Mouse (Mus musculus) frontal cortex, postnatal 25 days (tissue): ENCODE data around the gene Creb5.

ENCODE experiments used
- DNase-seq, 2 experiments: peaks; one replicate each; pipeline ENCODE4 v3.0.0; 2022; ENCODE audit warnings: low spot score in 2 of 2

The Creb5 gene

DNA sequence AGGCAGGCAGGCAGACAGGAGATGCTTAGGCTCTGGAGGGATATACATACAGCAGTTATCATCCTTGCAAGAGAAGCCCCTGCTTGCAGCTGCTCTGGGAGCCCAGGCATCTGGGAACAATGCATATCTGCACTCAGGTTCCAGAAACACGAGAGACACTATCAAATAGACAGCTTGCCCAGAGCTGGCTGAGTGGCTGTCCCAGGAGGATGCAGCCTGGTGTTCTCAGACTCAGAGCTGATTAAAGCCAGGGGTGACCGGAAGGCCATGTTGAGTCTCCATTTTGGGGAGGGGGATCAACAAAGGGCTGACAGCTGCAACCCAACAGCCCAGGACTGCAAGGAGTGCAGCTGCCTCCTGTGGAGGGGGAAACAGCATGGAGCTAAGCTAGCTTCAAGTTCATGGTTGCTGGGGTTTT lies 258.4 kb downstream of the Creb5 start:
- DNase-seq = no peak

DNA sequence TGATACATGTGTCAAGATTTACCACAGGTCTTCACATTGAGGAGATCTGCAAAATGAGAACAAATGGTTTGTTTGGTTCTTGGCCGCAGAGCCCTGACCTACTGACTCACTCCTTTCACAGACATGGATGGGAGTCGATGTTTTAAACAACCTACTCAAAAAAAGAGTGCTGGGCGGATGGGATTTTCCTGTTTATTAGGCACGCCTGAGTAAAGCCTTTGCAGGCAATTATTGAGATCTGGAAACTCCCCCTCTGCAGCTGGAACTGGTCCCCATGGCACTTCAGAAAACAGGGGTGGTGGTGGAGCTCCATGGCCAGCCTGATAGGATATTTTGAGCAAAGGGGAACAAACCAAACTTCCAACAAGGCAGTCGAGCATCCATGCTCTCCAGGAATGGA lies 258.9 kb downstream of the Creb5 start:
- DNase-seq = no peak

DNA sequence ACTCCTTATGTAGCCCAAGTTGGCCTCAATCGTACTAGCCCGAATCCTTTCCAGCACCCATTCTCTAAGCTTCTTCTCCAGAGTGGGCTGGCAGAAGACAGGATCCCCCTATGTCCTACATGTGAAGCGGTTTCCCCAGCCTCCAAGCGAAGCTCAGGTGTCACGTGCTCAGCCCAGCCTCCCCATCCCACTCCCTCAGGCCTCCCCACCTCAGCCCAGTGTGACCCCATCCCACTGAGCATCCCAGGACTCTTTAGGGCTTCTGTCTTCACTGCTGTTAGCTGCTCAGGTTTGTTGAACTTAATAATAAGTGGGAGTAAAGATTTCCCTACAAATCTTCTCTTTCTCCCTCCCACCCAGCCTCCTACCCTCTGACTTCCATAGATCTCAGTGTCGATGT lies 261.2 kb downstream of the Creb5 start:
- no peak for DNase-seq

DNA sequence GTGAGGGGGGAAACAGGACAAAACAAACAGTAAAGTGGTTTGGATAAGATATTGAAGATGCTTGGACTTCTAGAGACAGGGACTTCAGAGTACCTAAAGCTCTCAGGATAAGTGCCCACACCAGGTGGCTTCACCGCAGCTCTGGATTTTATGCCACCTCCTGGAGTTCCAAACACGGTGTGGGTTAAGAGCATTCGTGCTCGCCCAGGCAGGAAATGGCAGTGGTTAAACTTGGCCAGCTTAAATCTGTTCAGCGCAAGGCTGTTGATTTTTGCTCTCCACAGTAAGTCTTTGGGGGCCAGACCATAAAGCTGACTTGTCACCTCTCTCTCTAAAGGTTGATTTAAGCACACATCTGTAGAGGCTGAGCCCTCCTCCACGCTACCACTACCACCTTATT lies 262.3 kb downstream of the Creb5 start:
- no peak for DNase-seq

DNA sequence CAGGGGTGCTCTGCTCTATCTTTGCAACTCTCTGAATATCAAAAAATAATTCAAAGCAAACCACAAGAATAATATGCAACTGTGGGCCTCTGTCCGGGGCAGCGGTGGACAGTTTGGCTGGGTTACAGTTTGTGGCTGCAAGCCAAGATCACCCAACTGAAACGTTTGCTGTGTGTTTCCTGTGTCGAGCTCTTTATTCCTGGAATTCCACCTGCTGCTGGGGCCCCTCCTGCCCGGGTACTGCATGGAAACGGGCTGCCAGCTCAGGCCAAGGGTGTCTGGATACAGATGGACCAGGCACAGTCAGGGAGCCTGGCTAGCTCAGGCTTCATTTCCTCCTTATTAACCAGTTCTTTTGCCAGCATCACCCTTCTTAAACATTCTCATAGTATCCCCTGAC lies 269.0 kb downstream of the Creb5 start:
- DNase-seq = no peak

DNA sequence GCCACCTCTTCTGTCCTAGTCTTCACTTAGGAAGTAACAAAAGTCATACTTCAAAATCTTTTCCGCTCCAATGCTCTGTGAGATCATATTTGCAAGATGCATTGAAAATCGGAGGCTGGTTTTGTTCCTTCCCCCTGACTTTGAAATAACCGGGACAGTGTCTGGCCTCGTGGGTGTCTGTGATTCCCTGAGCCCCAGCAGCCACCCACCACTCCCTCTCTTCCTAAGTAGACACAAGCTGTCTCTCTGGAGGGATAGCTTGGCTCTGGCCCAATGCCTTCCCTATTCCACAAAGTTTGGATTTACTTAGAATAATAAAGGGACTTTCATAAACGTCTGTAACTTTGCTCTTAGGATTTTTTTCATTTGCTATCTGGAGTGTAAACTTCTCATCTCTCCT lies 273.9 kb downstream of the Creb5 start:
- no peak for DNase-seq

DNA sequence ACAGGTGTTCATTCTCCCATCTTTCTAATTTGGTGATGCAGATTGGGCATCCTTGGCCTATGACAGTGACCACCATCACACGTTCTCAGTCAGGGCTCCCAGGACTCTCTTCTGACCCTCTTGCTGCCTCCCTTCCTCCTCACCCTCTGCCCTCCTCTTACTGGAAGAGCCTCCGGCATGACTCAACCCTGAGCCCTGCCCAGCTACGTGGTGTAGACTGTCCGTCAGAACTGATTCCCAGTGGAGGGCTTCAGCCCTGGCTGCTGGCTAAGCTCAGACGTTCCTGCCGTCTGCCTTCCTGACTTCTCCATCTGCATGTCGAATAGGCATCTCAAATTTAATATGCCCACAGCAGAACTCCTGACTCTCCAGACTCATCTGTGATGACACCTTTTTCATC lies 275.5 kb downstream of the Creb5 start:
- DNase-seq = no peak

DNA sequence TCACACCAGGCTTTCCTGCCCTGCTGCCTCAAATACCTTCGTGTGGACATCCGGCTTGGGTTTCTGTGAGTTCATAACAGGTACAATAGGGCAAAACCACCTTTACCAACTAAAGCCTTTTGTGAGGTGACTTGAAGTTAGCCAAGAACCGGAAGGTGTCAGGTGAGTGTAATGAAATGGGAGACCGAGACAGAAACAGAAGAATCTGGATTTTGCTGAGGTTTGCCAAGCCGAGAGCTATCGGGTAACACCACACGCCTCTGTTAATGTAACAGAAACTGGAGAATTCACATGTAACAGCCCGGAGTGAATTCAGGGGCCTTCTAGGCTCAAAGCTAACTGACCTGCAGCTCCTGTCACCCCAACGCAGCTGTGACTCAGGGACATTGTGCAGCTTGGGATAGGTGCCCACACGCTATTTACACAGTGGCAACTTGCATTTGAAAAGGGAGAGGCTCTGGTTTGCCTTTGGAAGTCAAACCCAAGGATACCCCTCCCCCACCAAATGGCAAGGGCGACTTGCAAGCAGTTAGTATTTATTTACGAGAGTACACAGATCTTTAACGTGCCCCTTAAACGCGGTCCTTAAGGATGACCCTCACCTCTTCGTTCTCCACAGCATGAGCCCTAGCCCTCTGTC lies 276.6 kb downstream of the Creb5 start:
- no peak for DNase-seq

DNA sequence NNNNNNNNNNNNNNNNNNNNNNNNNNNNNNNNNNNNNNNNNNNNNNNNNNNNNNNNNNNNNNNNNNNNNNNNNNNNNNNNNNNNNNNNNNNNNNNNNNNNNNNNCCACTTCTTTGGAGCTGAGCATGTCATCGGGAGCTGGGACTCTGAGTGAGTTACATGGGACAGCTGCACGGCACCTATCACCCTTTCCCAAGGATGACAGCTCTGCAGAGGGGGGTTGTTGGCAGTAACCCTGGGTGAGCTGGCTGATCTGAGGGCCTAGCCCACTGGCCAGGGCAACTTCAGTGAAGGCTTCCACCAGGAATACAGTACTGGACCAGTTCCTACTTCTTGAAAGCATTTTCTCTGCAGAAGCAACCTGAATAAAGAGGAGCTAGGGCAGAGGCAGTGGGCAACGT lies 282.4 kb downstream of the Creb5 start:
- DNase-seq = no peak

DNA sequence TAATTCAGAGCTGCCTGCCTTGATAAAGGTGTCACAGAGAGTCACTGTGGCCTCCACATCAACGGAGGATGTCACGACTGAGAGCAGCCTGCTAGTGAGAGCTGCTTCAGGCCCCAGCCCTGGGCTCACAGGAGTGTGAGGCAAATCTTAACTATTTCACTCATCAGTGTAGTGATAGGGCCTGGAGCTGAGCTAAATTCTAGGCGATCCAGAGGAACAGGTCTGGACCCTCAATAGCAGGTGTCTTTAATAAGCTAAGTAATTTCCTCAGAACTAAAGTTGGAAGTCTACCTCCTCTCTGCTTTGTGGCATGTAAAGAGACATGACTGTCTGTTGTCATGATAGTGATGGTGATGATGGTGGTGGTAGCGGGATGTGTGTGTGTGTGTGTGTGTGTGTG lies 283.8 kb downstream of the Creb5 start:
- DNase-seq = no peak

DNA sequence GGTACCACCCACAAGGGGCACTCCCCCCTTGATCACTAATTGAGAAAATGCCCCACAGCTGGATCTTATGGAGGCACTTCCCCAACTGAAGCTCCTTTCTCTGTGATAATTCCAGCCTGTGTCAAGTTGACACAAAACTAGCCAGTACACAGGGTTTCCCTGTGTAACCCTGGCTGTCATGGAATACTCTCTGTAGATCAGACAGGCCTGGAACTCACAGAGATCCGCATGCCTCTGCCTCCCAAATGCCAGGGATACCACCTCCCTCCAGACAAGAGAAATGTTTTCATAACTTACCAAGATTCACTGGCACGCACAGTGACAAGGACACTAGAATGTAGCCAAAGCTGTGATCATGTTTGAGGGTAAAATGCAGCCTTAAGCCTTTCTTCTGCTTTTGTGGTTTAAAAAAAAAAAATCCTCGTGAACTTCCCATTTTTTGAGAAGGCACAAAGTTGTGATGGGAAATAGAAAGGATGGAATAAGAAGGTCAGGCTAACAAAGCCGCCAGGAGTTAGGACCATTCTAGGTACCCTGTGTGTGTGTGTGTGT lies 284.6 kb downstream of the Creb5 start:
- DNase-seq = no peak

DNA sequence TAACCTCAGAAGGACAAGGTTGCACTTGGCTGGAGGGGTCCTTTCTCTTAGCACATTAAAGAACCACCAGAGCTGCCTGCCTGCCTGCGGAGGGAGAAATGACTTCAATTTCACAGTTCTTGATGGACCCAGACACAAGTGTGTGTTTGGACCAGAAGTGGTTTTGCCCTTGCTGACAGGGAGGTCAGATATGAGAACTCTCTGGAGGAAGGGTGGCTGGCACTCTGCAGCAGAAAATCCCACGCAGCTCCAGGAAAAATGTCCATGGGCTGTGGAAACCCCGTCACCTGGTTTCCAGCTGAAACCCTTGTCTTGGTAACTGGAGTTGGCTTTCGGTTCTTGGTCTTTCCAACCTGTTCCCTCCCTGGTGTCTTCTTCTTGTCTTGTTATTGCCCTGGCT lies 285.4 kb downstream of the Creb5 start:
- DNase-seq = no peak

DNA sequence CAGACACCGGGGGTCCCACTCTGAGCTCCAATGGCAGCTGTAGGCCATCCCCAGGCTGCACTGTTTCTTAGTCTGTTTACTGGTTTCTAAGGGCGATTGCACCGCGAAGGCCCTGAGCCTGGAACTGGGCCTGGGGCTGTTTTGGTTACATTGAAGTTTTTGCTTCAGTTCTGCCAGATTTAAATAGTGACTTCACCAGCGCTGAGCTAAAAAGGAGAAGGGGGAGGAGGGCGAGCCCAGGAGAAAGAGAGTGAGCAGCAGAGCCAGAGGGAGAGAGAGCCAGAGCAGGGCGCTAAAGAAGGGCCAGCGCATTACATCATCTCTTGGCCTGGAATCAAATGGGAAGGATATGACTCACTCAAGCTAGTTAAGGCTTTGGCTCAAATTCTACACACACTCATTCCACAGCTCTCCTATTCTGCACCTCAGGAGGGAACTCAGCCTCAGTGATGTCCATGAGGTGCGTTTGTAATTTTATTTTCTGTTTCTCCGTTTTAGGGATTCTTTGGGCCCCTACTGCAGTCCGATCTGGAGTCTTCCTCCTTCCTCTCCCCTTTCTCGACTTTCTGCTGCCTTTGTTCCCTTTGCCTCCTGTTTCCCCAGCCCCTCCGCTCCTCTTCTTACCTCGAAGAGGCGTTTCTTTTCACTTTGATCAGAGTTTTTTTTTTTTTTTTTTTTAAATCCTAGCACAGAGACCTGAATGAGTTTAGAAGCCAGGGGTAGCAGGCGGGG lies 286.1 kb downstream of the Creb5 start:
- peak; percentile 43 to 61 for DNase-seq

DNA sequence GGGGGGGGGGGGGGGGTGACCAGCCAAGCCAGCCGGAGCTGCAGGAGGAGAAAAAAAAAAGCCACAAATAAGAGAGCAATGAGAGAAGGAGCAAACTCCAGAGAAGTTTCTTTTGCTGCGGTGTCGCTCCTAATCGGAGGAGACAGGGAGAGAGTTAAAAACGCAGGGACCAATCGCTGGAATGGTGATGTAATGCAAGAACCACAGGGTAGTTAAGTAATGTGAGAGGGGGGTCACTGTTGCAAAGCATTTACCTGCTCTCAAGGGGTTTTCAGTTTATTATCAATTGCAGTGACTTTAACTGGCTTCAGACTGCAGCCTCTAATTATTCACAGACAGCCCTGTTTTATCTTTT lies 286.6 kb downstream of the Creb5 start:
- DNase-seq = no peak

DNA sequence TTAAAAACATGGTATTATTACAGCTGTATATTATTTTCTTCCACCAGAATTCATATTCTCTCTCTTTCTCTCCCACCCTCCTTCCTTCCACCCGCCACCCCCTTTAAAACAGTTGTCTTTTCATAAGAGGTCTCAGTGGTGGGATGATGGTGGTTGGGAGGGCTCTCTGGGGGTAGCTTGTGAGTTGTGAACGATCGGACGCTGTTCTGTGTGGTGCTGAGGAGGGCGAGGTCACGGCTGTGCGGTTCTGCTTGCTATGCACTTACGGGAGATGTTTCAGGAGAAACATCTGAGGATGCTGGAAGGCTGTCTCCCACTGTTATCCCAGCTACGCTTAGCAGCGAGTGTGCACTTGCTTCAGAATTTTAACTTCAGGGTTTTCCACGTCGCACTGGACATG lies 287.0 kb downstream of the Creb5 start:
- DNase-seq = no peak

DNA sequence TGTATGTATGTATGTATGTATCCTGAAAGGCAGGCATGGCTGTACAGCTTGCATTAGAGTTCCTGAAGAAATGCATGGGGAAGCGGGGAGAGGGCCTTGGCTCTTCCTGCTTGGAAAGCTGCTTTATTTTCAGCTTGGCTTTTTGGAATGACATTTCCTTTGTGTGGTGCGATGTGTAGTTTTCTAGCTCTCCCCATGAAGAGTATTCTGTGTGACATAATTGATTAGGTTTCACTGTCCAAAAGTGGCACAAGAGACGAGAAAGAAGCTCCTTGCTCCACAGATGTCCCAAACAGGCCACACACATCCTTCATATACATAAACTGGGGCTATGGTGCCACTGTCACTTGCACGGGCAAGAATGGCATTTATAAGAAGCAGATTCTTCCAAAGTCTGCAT lies 288.1 kb downstream of the Creb5 start:
- no peak for DNase-seq

DNA sequence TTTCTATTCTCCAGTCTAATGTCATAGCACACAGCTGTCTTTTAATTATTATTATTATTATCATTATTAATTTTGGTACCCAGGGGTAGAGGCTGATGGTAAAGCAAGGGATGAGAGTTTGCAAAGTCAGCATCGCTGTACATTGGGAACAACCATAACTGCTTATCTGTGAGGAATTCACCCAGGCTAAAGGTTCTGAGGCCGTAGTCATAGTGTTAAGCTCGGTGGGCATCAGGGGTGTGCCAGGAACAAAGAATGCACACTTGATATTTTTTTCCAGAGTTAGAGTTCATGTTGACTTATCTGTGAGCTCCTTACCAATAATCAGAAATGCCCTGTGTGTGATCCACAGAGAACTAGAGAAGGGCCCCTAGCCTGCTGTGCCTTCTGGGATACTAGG lies 288.8 kb downstream of the Creb5 start:
- DNase-seq = no peak

DNA sequence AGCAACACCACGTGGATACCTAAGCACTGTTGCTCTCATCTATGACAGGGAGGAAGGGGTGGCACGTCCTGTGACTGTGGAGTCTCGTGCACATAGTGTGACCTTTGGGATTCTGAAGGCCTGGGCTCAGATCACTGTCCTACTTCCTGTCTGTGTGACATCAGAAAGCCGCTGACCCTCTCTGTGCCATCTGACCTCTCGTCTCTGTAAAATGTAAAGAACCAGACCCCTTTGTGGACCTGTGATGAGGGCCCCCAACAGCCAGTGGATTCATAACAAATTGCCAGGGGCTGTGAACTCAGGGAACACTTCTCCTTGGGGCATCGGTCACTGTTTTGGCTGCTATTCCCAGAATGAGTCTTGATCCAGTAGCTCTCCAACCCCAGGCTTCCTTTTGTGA lies 289.8 kb downstream of the Creb5 start:
- DNase-seq = no peak

DNA sequence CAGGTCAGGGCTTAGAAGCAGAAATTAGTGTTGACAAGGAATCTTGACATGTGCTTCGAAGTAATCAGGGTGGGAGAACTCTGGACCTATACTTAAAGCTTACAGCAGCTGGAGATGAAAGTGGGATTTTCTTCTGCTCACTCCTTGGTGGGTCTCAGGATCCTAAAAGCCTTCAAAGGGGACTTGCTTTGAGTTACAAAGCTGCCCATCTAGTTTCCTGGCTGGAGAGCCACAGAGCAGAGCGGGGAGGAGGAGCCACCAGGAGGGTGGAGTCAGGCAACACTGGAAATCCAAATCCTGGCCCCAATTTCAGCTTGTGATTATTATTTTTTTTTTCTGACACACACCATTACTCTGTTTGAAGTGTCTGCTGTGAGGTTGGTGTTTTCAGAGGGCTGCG lies 290.7 kb downstream of the Creb5 start:
- no peak for DNase-seq

DNA sequence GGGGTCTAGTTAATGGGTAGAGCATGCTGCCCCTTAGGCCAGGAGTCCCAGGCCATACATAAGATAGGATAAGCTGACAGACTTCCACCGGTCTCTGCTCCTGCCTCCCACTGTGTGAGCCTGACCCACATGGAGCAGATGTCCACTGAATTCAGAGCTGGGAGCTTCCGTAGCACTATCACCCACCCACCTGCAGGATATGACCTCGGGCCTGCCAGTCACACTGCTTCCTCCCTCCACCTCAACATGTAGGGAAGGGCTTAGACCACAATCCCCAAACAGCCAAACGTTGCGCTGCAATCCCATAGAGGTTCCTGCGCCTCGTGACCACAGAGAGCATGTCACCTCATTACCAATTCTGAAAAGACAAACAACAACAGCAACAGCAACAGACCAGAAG lies 293.3 kb downstream of the Creb5 start:
- no peak for DNase-seq

DNA sequence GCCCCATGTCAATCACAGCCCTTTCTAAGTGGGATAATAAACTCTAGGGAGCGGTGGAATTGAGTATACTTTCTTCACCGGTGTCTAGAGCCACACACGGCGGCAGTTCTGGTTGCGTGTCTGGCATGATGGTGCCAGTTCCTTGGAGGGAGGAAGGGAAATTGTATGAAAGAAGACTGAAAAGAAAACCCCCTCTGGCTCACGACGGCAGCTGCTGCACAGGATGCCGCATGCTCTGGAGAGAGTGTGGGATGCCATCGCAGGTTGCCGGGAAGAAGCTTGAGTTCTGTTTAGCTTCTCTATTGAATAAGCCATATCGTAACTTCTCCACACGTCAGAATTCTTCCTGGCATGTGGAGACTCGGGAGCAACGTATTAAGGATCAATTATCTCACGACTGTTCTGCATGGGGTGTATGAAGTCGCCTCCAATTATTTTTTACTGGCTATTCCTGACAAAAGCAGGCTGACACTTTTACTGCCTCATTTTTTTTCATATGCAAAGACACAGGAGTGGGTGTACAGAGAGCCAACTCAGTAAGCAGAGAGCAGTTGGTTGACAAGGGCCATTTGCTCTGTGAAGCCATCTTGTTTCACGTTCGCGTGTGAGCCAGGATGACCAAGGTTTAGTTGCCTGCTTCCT lies 296.3 kb downstream of the Creb5 start:
- peak in 1 of 2 experiments; percentile 13 for DNase-seq

DNA sequence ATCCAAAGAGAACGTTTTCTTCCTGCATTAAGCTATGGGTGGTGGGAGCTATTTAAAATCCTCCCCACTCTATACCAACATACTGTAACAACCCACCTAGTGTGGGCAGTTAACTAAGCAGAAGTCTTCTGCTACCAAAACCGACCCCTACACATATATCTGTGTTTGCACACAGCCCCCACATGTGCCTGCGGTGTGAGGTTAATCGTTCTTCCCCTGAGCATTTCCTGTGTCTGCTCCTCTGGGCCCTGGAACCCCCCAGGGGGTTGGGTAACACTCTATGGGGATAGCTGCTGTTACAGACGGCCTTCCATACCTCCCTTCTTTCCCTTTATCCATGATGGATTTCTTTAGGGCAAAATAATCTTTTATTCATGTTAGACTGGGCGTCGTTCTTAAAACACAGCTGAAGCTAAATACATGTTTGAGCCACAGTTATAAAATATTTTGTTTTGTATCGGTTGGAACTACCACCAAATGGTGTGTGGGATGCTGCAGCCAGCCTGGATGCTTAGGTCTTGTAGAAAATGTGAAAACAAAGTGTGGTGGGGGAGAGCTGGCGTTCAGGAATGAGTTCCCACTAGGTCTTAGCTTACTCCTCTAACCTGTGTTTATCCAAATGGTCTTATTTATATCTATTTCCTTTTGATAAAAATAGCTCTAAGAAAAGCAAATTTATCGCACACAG lies 297.8 kb downstream of the Creb5 start:
- DNase-seq = peak in 1 of 2 experiments; percentile 13

DNA sequence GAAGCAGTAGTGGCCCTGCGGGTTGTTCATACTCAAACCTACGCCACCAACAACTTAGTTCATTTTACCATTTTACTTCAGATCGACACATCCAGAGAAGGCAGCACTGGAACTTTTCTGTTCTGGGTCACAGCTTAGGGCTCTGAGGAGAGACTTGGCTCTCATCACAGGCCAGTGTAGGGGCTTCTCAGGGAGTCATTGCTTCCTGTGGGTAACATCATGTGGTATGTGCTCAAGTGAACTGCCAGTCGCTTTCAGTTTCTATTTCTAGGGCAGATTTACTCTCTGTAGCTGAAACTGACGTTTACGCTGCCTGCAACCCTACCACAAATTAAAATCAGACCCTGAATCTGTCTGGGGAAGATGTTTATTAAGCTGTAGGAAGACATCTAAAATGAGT lies 302.7 kb downstream of the Creb5 start:
- DNase-seq = no peak
